Mouse (Mus musculus) limb, embryonic 15.5 days (tissue): ENCODE results near the gene Mtfr1l. TPM values are rescaled to one million over a fixed set of nuclear protein-coding genes. Genes with fewer than 3 reads are reported as not detected.
A peak's percentile ranks its signal among the peaks of the same experiment; 100 is the strongest.
"Not testable (repeated sequence)": the region's sequence is repeated elsewhere in the genome, so short reads cannot be mapped to it uniquely, and the experiment has no call there.

Experiments
- ATAC-seq: fragments of 200-750 bp; cut with Nextera tagmentation; 2 replicates; pipeline ENCODE4 v1.8.0; 2017; ENCODE audit warnings: low read depth, moderate TSS enrichment; ENCODE audit not compliant: insufficient number of reproducible peaks, low FRiP score, low TSS enrichment
- H3K27ac ChIP-seq: fragments of 300-500 bp; sonication (generic); 2 replicates; pipeline ENCODE4 v1.5.1; 2015; ENCODE audit warnings: moderate library complexity, mild to moderate bottlenecking, inconsistent platforms
- H3K27me3 ChIP-seq: fragments of 300-500 bp; sonication (generic); 2 replicates; pipeline ENCODE4 v1.6.1; 2015; ENCODE audit warnings: inconsistent platforms
- H3K36me3 ChIP-seq: fragments of 300-500 bp; sonication (generic); 2 replicates; pipeline ENCODE4 v1.6.1; 2015; ENCODE audit warnings: inconsistent platforms
- H3K4me1 ChIP-seq: fragments of 300-500 bp; sonication (generic); 2 replicates; pipeline ENCODE4 v1.6.1; 2015; ENCODE audit warnings: inconsistent platforms
- H3K4me2 ChIP-seq: fragments of 300-500 bp; sonication (generic); 2 replicates; pipeline ENCODE4 v1.6.1; 2015; ENCODE audit warnings: mild to moderate bottlenecking, inconsistent platforms
- H3K4me3 ChIP-seq: fragments of 300-500 bp; sonication (generic); 2 replicates; pipeline ENCODE4 v1.5.1; 2015; ENCODE audit warnings: mild to moderate bottlenecking, inconsistent platforms
- H3K9ac ChIP-seq: fragments of 300-500 bp; sonication (generic); 2 replicates; pipeline ENCODE4 v1.6.1; 2015; ENCODE audit warnings: inconsistent platforms
- H3K9me3 ChIP-seq: fragments of 300-500 bp; sonication (generic); 2 replicates; pipeline ENCODE4 v1.6.1; 2016; ENCODE audit warnings: inconsistent platforms
- WGBS: fragments of 180-500 bp; shearing (Covaris S2); methylation state at CpG from one replicate; pipeline ENCODE4 v1.1.7; 2015; 5-methylcytosine and 5-hydroxymethylcytosine counted together
- polyA plus RNA-seq: library from polyadenylated mRNA; unstranded; fragments of >200 nt; fragmentation: Nextera tagmentation; extraction: Ambion mirVana; gene quantifications from 2 replicates; pipeline ENCODE4 v1.2.1, GENCODE M21; 2015

The Mtfr1l gene
- polyA plus RNA-seq, 1 experiment from 2014 or later, result 105 TPM

DNA sequence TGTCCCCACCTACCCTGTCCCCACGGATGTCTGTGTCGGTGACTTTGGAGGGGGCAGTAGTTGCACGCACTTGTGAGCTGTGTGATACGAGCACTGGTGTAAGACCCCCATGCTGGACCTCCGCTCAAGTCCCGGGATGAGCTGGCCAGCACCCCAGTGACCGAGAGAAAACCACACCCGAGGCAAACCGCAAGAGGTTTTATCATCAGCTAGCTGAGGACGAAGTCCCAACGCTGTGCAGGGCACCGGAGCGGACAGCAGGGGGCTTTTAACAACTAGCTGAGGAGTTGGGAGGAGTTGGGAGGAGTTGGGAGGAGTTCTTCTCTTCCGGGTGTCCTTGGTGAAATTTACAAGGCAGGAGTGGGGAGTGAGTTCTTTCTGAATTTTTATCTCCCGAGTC, 22.4 kb downstream of the Mtfr1l start:
- Histone ChIP-seq H3K4me2 (peak overlapping the region; percentile 39), H3K27me3 (no peaks in the 10 kb centered on the region), H3K4me1 (peaks cover 24% of the 10 kb centered on the region), H3K36me3 (0 out of 2 replicates have a peak, but pooled peaks cover 5% of the 10 kb centered on the region), H3K9me3 (no peaks in the 10 kb centered on the region), H3K4me3 (peak overlapping the region; percentile 20; the same call in 1 of the 2 replicates), H3K27ac (0 out of 2 replicates have a peak overlapping the region, but pooled peaks have one; percentile 22), H3K9ac (no peak overlapping the region)
- 17% methylated on average over 15 of the region's 15 CpGs for WGBS
- ATAC-seq, result no peak

DNA sequence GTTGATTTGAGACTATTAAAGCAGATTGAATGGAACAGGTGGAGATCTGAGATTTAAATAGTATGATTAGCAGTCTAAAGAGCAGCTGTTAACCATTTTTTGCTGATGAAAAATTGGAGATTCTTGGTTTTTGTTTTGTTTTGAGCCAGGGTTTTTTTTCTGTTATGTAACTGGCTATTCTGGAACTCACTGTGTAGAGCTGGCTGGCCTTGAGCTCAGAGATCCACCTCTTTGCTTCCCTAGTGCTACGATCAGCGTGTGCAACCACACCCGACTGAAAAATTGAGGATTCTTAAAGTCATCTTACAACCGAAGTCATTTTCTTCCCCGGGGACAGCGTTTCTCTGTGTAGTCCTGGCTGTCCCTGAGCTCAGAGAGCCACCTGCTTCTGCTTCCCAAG, 23.5 kb downstream of the Mtfr1l start:
- Histone ChIP-seq H3K4me2 (peak overlapping the region; percentile 97), H3K36me3 (peaks cover 13% of the 10 kb centered on the region; the same call in 1 of the 2 replicates), H3K27ac (no peak overlapping the region), H3K4me3 (peak overlapping the region; percentile 62), H3K9ac (no peak overlapping the region), H3K9me3 (no peaks in the 10 kb centered on the region), H3K4me1 (peaks cover 23% of the 10 kb centered on the region), H3K27me3 (no peaks in the 10 kb centered on the region)
- WGBS, result 71% methylated on average over 6 of the region's 6 CpGs
- no peak for ATAC-seq

DNA sequence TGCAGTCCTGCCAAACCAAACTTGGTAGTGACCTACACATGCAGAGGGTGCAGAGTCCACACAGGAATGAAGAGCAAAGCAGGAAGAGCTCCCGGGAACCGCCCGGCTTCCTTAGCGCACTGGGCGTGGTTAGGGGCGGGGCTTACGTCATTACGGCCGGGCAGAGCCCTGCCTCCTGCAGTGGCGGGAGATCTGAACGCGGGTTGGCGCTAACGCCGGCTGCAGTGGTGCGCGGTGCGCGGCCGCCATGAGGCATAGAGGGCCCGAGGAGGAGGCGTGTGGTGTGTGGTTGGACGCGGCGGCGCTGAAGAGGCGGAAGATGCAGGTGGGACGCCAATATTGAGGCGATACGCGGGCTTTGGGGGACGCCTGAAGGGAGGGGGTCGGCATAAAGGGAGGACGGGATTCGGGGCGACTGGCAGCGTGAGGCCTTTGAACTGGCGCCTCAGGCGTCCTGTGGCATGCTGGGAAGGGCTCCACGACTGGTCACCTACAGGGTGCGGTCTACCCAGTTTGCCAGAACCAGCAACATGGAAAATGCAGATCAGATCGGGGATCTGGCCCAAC, 24.3 kb downstream of the Mtfr1l start, which contains the start of gene Aunip:
TSS of gene Aunip (plus strand) at position 155 of the 567 bp plus-strand sequence.
- Histone ChIP-seq H3K4me3 (peak within 1 kb of the TSS; percentile 62), H3K36me3 (peaks cover 13% of the 10 kb centered on the region; the same call in 1 of the 2 replicates), H3K9me3 (no peaks in the 10 kb centered on the region), H3K27ac (peak within 1 kb of the TSS; percentile 11; the same call in 1 of the 2 replicates), H3K4me2 (peak within 1 kb of the TSS; percentile 97), H3K4me1 (peaks cover 23% of the 10 kb centered on the region), H3K27me3 (no peaks in the 10 kb centered on the region), H3K9ac (peak within 1 kb of the TSS; percentile 52)
- peak; percentile 90 for ATAC-seq
- under 1% methylated on average over 42 of the region's 42 CpGs for WGBS

DNA sequence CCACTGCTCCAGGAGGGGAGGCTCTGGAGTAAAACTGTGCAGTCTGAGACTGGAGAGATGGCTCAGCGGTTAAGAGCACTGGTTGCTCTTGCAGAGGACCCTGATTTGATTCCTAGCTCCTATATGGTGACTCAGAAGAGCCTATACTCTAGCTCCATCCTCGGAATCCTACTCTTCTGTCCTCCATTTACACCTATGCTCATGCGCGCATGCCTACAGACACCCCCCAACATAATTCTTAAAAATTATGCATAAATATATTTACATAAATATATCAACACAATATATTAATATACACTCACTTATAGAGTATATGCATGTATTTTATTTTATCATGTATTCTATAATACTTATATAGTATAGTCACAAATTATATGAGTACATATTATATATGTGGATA, 24.8 kb downstream of the Mtfr1l start:
- H3K9ac ChIP-seq, result no peak overlapping the region
- 78% methylated on average over 4 of the region's 4 CpGs for WGBS
- ATAC-seq, result no peak
- H3K4me2 ChIP-seq, result peak overlapping the region; percentile 97
- H3K27me3 ChIP-seq, result no peaks in the 10 kb centered on the region
- H3K4me1 ChIP-seq, result peaks cover 23% of the 10 kb centered on the region
- peaks cover 13% of the 10 kb centered on the region; the same call in 1 of the 2 replicates for H3K36me3 ChIP-seq
- no peak overlapping the region for H3K27ac ChIP-seq
- no peaks in the 10 kb centered on the region for H3K9me3 ChIP-seq
- peak overlapping the region; percentile 62; the same call in 1 of the 2 replicates for H3K4me3 ChIP-seq

DNA sequence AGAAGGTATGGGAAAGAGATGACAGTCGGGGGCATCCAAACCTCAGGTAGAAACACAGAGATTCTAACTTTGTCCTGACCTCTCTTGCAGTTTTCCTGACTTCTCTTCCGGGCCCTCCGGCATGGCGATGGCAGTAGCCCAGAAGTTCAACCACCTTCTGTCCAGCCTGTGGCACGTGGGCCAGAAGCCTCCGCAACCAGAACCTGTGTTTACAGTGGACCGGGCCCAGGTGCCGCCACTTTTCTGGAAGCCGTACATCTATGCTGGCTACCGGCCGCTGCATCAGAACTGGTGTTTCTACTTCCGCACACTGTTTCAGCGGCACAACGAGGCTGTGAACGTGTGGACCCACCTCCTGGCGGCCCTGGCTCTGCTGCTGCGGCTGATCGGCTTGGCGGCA, 28.5 kb downstream of the Mtfr1l start:
- no peak overlapping the region for H3K9ac ChIP-seq
- H3K36me3 ChIP-seq, result peaks cover 13% of the 10 kb centered on the region; the same call in 1 of the 2 replicates
- no peaks in the 10 kb centered on the region for H3K9me3 ChIP-seq
- 85% methylated on average over 19 of the region's 19 CpGs for WGBS
- H3K27ac ChIP-seq, result no peak overlapping the region
- no peaks in the 10 kb centered on the region for H3K27me3 ChIP-seq
- H3K4me1 ChIP-seq, result peaks cover 9% of the 10 kb centered on the region
- no peak for ATAC-seq
- no peak overlapping the region for H3K4me2 ChIP-seq
- no peak overlapping the region for H3K4me3 ChIP-seq

DNA sequence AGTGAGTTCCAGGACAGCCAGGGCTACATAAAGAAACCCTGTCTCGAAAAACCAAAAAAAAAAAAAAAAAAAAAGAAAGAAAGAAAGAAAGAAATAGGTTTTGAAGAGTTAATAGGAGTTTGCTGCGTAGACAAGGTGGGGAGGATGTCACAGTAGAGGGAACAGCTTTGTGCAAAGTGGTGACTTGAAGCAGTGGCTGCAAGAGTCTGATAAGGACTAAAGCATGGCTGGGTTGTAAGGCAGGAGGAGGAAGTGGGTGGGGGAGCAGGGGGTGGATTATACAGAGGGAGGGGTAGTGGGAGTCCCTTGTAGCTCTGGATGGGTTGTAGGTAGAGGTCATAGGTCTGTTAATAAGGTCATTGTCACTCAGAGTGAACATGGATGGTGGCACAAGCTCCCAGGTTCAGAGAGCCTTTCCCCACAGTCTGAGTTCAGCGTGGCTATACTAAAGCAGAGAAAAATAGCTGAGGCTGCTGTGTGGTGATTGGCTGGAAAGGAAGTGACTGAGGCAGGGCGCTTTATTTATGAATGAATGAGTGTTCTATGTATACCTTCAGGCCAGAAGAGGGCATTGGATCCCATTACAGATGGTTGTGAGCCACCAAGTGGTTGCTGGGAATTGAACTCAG, 29.1 kb downstream of the Mtfr1l start:
- H3K36me3 ChIP-seq, result peaks cover 13% of the 10 kb centered on the region; the same call in 1 of the 2 replicates
- no peak for ATAC-seq
- peaks cover 4% of the 10 kb centered on the region for H3K4me1 ChIP-seq
- WGBS, result 76% methylated on average over 3 of the region's 4 CpGs
- no peak overlapping the region for H3K27ac ChIP-seq
- H3K9me3 ChIP-seq, result no peaks in the 10 kb centered on the region
- H3K27me3 ChIP-seq, result no peaks in the 10 kb centered on the region
- H3K4me2 ChIP-seq, result no peak overlapping the region
- H3K4me3 ChIP-seq, result no peak overlapping the region
- H3K9ac ChIP-seq, result no peak overlapping the region

DNA sequence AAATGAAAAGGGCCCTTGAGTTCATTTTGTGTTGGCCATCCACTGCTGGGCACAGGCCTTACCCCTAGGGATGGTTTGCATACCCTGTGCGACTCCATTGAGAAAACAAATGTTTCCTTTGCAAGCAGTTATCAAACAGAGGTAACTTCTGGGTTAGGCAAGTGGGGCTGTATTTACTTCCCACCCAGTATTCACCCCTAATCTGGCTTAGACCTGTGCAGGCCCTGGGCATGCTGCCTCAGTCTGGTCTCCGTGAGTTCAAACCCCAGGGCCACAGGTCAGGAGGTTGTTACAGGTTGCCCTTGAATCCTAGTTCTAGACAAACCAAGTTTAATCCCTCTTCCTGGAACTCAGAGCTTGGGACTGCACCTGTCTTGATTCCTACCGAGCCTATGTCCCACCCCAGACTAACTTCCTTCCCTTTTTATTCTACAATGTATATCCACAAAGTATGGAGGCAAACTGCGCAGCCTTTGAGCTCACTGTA, 29.8 kb downstream of the Mtfr1l start:
- 0 out of 2 replicates have a peak, but pooled peaks cover 2% of the 10 kb centered on the region for H3K4me1 ChIP-seq
- no peak overlapping the region for H3K9ac ChIP-seq
- no peak overlapping the region for H3K4me2 ChIP-seq
- H3K27me3 ChIP-seq, result no peaks in the 10 kb centered on the region
- H3K36me3 ChIP-seq, result peaks cover 13% of the 10 kb centered on the region; the same call in 1 of the 2 replicates
- H3K9me3 ChIP-seq, result no peaks in the 10 kb centered on the region
- H3K27ac ChIP-seq, result no peak overlapping the region
- no peak overlapping the region for H3K4me3 ChIP-seq
- no peak for ATAC-seq
- 92% methylated on average over 4 of the region's 4 CpGs for WGBS

DNA sequence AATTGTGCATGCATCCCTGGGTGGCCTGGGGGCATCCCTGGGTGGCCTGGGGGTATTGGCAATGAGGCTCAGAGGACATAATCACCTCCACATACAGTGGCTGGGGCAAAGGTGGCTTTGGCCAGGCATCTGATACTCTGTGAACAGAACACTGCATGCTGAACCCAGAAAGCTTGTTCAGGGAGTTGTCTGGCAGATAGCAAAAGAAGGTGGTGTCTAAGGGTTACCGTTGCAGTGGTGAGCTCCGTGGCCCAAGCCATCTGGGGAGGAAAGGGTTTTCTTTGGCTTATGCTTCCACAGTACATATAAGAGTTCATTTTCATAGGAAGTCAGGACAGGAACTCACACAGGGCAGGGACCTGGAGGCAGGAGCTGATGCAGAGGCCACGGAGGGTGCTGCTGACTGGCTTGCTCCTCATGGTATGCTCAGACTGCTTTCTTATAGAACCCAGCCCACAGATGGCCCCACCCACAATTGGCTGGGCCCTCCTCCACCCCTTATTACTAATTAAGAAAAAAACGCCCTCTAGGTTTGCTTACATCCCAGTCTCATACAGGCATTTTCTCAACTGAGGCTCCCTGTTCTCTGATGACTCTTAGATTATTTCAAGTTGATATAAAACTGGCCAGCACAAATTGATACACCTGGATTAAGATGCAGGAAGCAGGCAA, 31.4 kb downstream of the Mtfr1l start:
- WGBS, result 69% methylated on average over 4 of the region's 4 CpGs

DNA sequence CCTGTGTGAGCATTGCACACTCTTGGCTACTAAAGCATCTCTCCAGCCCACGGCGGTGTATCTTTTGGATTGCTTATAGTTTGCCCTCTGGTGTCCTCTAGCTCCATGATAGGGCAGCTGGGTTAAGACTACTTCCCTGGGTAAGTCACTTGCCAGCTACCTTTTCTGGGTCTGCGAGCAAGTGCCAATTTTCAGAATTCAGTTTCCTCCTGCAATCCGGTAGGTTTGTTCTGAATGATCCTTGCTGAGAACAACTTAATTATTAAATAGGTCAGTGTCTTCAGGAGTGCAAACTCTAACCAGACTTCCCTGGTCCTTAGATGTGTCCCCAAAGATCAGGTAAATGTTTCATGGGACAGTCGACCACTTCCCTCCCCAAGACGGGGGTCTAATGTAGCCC, 34.1 kb downstream of the Mtfr1l start:
- no peak overlapping the region for H3K4me3 ChIP-seq
- no peak overlapping the region for H3K4me2 ChIP-seq
- H3K4me1 ChIP-seq, result peaks cover 21% of the 10 kb centered on the region
- H3K36me3 ChIP-seq, result no peaks in the 10 kb centered on the region
- H3K27me3 ChIP-seq, result no peaks in the 10 kb centered on the region
- no peak for ATAC-seq
- WGBS, result 91% methylated on average over 6 of the region's 6 CpGs
- no peak overlapping the region for H3K9ac ChIP-seq
- H3K9me3 ChIP-seq, result no peaks in the 10 kb centered on the region
- no peak overlapping the region for H3K27ac ChIP-seq

More for the DNA sequence above, 31.4 kb downstream of the Mtfr1l start:
- no peak for ATAC-seq
- H3K4me1 ChIP-seq, result 0 out of 2 replicates have a peak, but pooled peaks cover 2% of the 10 kb centered on the region
- H3K36me3 ChIP-seq, result peaks cover 13% of the 10 kb centered on the region; the same call in 1 of the 2 replicates
- H3K4me3 ChIP-seq, result no peak overlapping the region
- no peak overlapping the region for H3K27ac ChIP-seq
- no peaks in the 10 kb centered on the region for H3K27me3 ChIP-seq
- no peaks in the 10 kb centered on the region for H3K9me3 ChIP-seq
- H3K4me2 ChIP-seq, result no peak overlapping the region
- H3K9ac ChIP-seq, result no peak overlapping the region

DNA sequence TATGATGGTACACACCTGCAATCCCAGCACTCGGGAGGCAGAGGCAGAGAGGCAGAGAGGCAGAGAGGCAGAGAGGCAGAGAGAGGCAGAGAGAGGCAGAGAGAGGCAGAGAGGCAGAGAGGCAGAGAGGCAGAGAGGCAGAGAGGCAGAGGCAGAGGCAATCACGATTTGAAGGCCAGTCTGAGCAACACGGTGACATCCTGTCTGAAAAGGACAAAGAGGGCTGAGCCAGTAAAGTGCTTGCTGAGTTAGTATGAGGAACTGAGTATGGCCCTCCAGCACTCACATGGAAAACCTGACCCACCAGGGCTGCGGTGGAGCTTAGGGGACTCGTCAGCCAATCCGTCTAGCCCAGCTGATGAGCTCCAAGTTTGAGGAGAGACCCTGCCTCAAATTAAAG, 36.2 kb downstream of the Mtfr1l start:
- not testable (repeated sequence) for H3K4me2 ChIP-seq, H3K27ac ChIP-seq, H3K9ac ChIP-seq, H3K36me3 ChIP-seq, H3K27me3 ChIP-seq, H3K4me3 ChIP-seq, H3K9me3 ChIP-seq, ATAC-seq
- peaks cover 33% of the 10 kb centered on the region for H3K4me1 ChIP-seq
- WGBS, result 84% methylated on average over 6 of the region's 6 CpGs

DNA sequence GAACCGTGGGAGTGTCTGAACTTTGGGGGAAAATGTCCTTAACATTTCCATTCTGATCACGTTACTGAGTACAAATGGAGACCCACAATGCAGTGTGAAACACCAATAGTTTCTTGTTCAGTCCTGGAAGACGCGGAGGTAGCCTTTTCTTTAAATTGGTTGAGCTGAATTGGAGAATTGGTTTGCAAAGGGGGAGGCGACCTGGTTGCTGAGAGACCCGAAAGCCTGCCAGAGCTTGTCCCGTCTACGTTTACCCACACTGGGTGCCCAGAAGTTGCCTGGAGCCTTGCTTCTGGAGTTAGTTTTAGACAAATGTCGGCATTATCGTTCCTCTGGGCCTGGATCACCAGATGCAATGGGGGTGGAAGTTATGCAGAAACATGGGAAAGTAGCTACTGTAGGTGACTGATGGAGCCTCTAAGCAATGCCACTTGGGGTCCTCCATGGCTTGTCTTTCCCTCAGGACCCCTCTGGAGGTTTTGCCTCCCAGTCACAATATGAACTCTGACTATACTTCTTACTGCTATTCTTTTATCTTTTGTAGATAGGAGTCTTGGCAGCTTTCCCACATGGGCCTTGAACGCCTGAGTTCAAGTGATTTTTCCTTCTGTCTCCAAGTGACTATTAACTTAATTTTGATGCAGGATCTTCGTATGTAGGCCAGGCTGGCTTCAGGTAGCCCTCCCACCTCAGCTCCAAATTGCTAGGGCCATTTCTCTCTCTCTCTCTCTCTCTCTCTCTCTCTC, 37.0 kb downstream of the Mtfr1l start:
- Histone ChIP-seq H3K27ac (no peak overlapping the region), H3K27me3 (no peaks in the 10 kb centered on the region), H3K4me3 (no peak overlapping the region), H3K9me3 (no peaks in the 10 kb centered on the region), H3K4me1 (peaks cover 33% of the 10 kb centered on the region), H3K36me3 (no peaks in the 10 kb centered on the region), H3K4me2 (0 out of 2 replicates have a peak overlapping the region, but pooled peaks have one; percentile 98), H3K9ac (no peak overlapping the region)
- ATAC-seq, result no peak
- 64% methylated on average over 12 of the region's 12 CpGs for WGBS
